Mouse (Mus musculus) kidney, adult 2 months (tissue): ENCODE measurements around the gene Gm9944. TPM values are rescaled to one million over a fixed set of nuclear protein-coding genes. Genes with fewer than 3 reads are reported as not detected.

ENCODE experiments used
- DNase-seq: peaks from one replicate; pipeline ENCODE4 v3.0.0; 2021
- H3K27ac ChIP-seq: fragments of 200-500 bp; 2 replicates; pipeline ENCODE4 v1.5.1; 2012; ENCODE audit warnings: low read depth, low read length, control low read depth, inconsistent platforms; ENCODE audit not compliant: insufficient read depth
- H3K27me3 ChIP-seq: fragments of 200-500 bp; replicated peaks from 2 replicates; pipeline ENCODE4 v1.6.1; 2012; ENCODE audit warnings: mild to moderate bottlenecking, moderate library complexity, low read length, inconsistent platforms; ENCODE audit not compliant: control insufficient read depth, insufficient read depth
- H3K36me3 ChIP-seq: fragments of 200-500 bp; 2 replicates; pipeline ENCODE4 v1.6.1; 2012; ENCODE audit warnings: mild to moderate bottlenecking, moderate library complexity, low read length, inconsistent platforms; ENCODE audit not compliant: control insufficient read depth, insufficient read depth
- H3K4me1 ChIP-seq: fragments of 200-500 bp; 2 replicates; pipeline ENCODE4 v1.6.1; 2011; ENCODE audit warnings: low read length; ENCODE audit not compliant: control insufficient read depth, insufficient read depth
- H3K4me3 ChIP-seq: fragments of 200-500 bp; 2 replicates; pipeline ENCODE4 v1.5.1; 2011; ENCODE audit warnings: mild to moderate bottlenecking, low read depth, low read length, control low read depth; ENCODE audit not compliant: insufficient read depth
- CTCF ChIP-seq: fragments of 200-500 bp; conservative IDR thresholded peaks from 2 replicates; pipeline ENCODE4 v1.5.1; 2011; ENCODE audit warnings: low read depth, mild to moderate bottlenecking, control low read depth, low read length, moderate library complexity, mixed read lengths; ENCODE audit not compliant: insufficient read depth, insufficient read length
- POLR2A ChIP-seq: fragments of 200-500 bp; IDR thresholded peaks from one replicate; pipeline ENCODE4 v1.6.1; 2011; ENCODE audit warnings: low read depth, low read length, control low read depth
- WGBS: fragments of 180-500 bp; shearing (Covaris S2); methylation state at CpG from one replicate; pipeline ENCODE4 v1.1.7; 2018; 5-methylcytosine and 5-hydroxymethylcytosine counted together
- polyA plus RNA-seq: library from polyadenylated mRNA; depleted of rRNA; stranded (reverse); fragments of >200 nt; gene quantifications from 2 replicates; pipeline ENCODE4 v1.2.3, GENCODE M21; 2012; rRNA removed

Gm9944 gene
- polyA plus RNA-seq = not detected in 2 replicates

GRCm38 (mm10) chr4:144453217-144453616, at the start of gene Gm9944:
Gm9944 (minus strand) TSS chr4:144453317.
- no peaks in the 10 kb centered on the region for H3K36me3 ChIP-seq
- TF ChIP-seq POLR2A (no peak), CTCF (no peak)
- no peaks in the 10 kb centered on the region for H3K27me3 ChIP-seq
- no peak for DNase-seq
- no peaks in the 10 kb centered on the region for H3K4me1 ChIP-seq
- H3K4me3 ChIP-seq = no peak within 1 kb of the TSS
- 64% methylated on average over 2 of the region's 2 CpGs for WGBS
- no peak within 1 kb of the TSS for H3K27ac ChIP-seq

- DNase-seq = no peak
- no peak overlapping the region for H3K27ac ChIP-seq
- H3K4me3 ChIP-seq = no peak overlapping the region
- H3K36me3 ChIP-seq = no peaks in the 10 kb centered on the region
- TF ChIP-seq POLR2A = no peak
- no peak for TF ChIP-seq CTCF
- H3K4me1 ChIP-seq = no peaks in the 10 kb centered on the region
- no peaks in the 10 kb centered on the region for H3K27me3 ChIP-seq
These were observed 40.2 kb upstream of the Gm9944 start for GRCm38 (mm10) chr4:144493331-144493730.

- 86% methylated on average over 1 of the region's 1 CpGs for WGBS
- no peaks in the 10 kb centered on the region for H3K27me3 ChIP-seq
These were observed 15.0 kb upstream of the Gm9944 start for GRCm38 (mm10) chr4:144468091-144468490.

GRCm38 (mm10) chr4:144465206-144465605, 12.1 kb upstream of the Gm9944 start:
- Histone ChIP-seq H3K36me3 (no peaks in the 10 kb centered on the region), H3K4me3 (no peak overlapping the region), H3K27me3 (no peaks in the 10 kb centered on the region), H3K27ac (no peak overlapping the region), H3K4me1 (no peaks in the 10 kb centered on the region)
- TF ChIP-seq CTCF (no peak), POLR2A (no peak)
- 69% methylated on average over 2 of the region's 2 CpGs for WGBS
- no peak for DNase-seq

More at GRCm38 (mm10) chr4:144468091-144468490, 15.0 kb upstream of the Gm9944 start:
- Histone ChIP-seq H3K4me3 (no peak overlapping the region), H3K36me3 (no peaks in the 10 kb centered on the region), H3K4me1 (no peaks in the 10 kb centered on the region), H3K27ac (no peak overlapping the region)
- DNase-seq = no peak
- TF ChIP-seq POLR2A = no peak
- TF ChIP-seq CTCF = no peak

- H3K27ac ChIP-seq = no peak within 1 kb of the TSS
- H3K4me3 ChIP-seq = no peak within 1 kb of the TSS
- no peak for DNase-seq
- WGBS = 74% methylated on average over 3 of the region's 3 CpGs
- no peaks in the 10 kb centered on the region for H3K4me1 ChIP-seq
- TF ChIP-seq POLR2A (no peak), CTCF (no peak)
- no peaks in the 10 kb centered on the region for H3K27me3 ChIP-seq
- H3K36me3 ChIP-seq = no peaks in the 10 kb centered on the region
These were observed 10.5 kb upstream of the Gm9944 start, which contains the start of gene Aadacl3 for GRCm38 (mm10) chr4:144463656-144464055. Aadacl3 (minus strand) TSS chr4:144463756.

- no peaks in the 10 kb centered on the region for H3K4me1 ChIP-seq
- no peak overlapping the region for H3K4me3 ChIP-seq
- H3K36me3 ChIP-seq = no peaks in the 10 kb centered on the region
- H3K27ac ChIP-seq = no peak overlapping the region
- H3K27me3 ChIP-seq = no peaks in the 10 kb centered on the region
- TF ChIP-seq POLR2A (no peak), CTCF (no peak)
- WGBS = 70% methylated on average over 2 of the region's 2 CpGs
- DNase-seq = no peak
These were observed 4.6 kb downstream of the Gm9944 start for GRCm38 (mm10) chr4:144448546-144448945.

GRCm38 (mm10) chr4:144441582-144441981, 11.5 kb downstream of the Gm9944 start:
- no peak for DNase-seq
- Histone ChIP-seq H3K4me3 (no peak overlapping the region), H3K27ac (no peak overlapping the region), H3K27me3 (no peaks in the 10 kb centered on the region), H3K4me1 (no peaks in the 10 kb centered on the region), H3K36me3 (no peaks in the 10 kb centered on the region)
- TF ChIP-seq POLR2A = no peak
- no peak for TF ChIP-seq CTCF
- WGBS = 79% methylated on average over 1 of the region's 1 CpGs
